Comparison of ENCODE assay signal across 30 mouse cellular contexts in genomic region chr11:50942386-50942785, GRCm38 (mm10). TPM values are rescaled to one million over a fixed set of nuclear protein-coding genes. Genes with fewer than 3 reads are reported as not detected.
DNase-seq lines count a peak whose midpoint lies in the region; ATAC-seq and TF ChIP-seq lines count a peak whose summit lies in the region.
"Had no signal": no experiment of that assay in that cellular context is flagged by ENCODE, and none has a peak within 500 bp of the region (broad histone marks: within the 10 kb centered on the region; RNA-seq: fewer than 3 reads in every experiment).

No protein-coding gene starts in this region.

- peak; percentile 73 for DNase-seq in heart, adult 11 months
- DNase-seq in heart, postnatal 10 days: no peak
- no peak for DNase-seq in kidney, adult 11 months
- no peak for DNase-seq in ES-E14 (ENCODE audit: low read depth, low spot score)
- peak; percentile 16 for DNase-seq in brain, adult 2 months (ENCODE audit: low read depth, low spot score)
- DNase-seq: adrenal gland, adult 8-10 months; adrenal gland, postnatal 25 days; cerebellum, adult 18-20 months; cerebellum, adult 9-10 months; gastrocnemius, postnatal 25 days; heart, adult 2 months had no signal

- peak overlapping the region; percentile 24 for H3K4me2 ChIP-seq in kidney, embryonic 16.5 days (replicated peaks; ENCODE audit: low read depth, low read length)
- H3K4me2 ChIP-seq: embryonic facial prominence, embryonic 13.5 days; forebrain, embryonic 12.5 days; forebrain, embryonic 15.5 days; heart, embryonic 13.5 days; hindbrain, embryonic 12.5 days; hindbrain, embryonic 15.5 days had no signal

- H3K4me1 ChIP-seq in kidney, embryonic 16.5 days (ENCODE audit: insufficient read depth, low read length): no peaks in the 10 kb centered on the region
- H3K4me1 ChIP-seq in ES-E14 (ENCODE audit: control insufficient read depth in 2 of 2, insufficient read depth in 2 of 2, low read length in 2 of 2, poor library complexity in 1 of 2): no peaks in the 10 kb centered on the region
- H3K4me1 ChIP-seq: embryonic facial prominence, embryonic 13.5 days; forebrain, embryonic 12.5 days; forebrain, embryonic 15.5 days; heart, embryonic 10.5 days; heart, embryonic 13.5 days; hindbrain, embryonic 12.5 days; hindbrain, embryonic 15.5 days had no signal

- no peaks in the 10 kb centered on the region for H3K9me3 ChIP-seq in kidney, embryonic 16.5 days (ENCODE audit: low read length)
- H3K9me3 ChIP-seq in ES-E14 (ENCODE audit: control insufficient read depth, insufficient read depth, low read depth, low read length): no peaks in the 10 kb centered on the region
- H3K9me3 ChIP-seq: embryonic facial prominence, embryonic 13.5 days; forebrain, embryonic 12.5 days; forebrain, embryonic 15.5 days; heart, embryonic 10.5 days; heart, embryonic 13.5 days; hindbrain, embryonic 12.5 days; hindbrain, embryonic 15.5 days had no signal

- no peak overlapping the region for H3K4me3 ChIP-seq in kidney, embryonic 16.5 days (ENCODE audit: low read length)
- no peak overlapping the region for H3K4me3 ChIP-seq in ES-E14 (ENCODE audit: insufficient read depth in 1 of 2, low read depth in 1 of 2, low read length in 2 of 2, poor library complexity in 1 of 2, severe bottlenecking in 1 of 2)
- H3K4me3 ChIP-seq: embryonic facial prominence, embryonic 13.5 days; erythroblast, embryonic 14.5 days; forebrain, embryonic 12.5 days; forebrain, embryonic 15.5 days; heart, adult 2 months; heart, embryonic 10.5 days; heart, embryonic 13.5 days; hindbrain, embryonic 12.5 days; hindbrain, embryonic 15.5 days had no signal

- H3K36me3 ChIP-seq in kidney, embryonic 16.5 days (ENCODE audit: insufficient read depth, low read length): no peaks in the 10 kb centered on the region
- H3K36me3 ChIP-seq in ES-E14 (ENCODE audit: control insufficient read depth, insufficient read depth, low read length, poor library complexity, severe bottlenecking): no peaks in the 10 kb centered on the region
- H3K36me3 ChIP-seq: embryonic facial prominence, embryonic 13.5 days; forebrain, embryonic 12.5 days; forebrain, embryonic 15.5 days; heart, embryonic 10.5 days; heart, embryonic 13.5 days; hindbrain, embryonic 12.5 days; hindbrain, embryonic 15.5 days had no signal

- peaks cover 3% of the 10 kb centered on the region; the same call in 1 of the 2 replicates for H3K27me3 ChIP-seq in kidney, embryonic 16.5 days (ENCODE audit: insufficient read depth, low read length)
- H3K27me3 ChIP-seq: embryonic facial prominence, embryonic 13.5 days; forebrain, embryonic 12.5 days; forebrain, embryonic 15.5 days; hindbrain, embryonic 12.5 days; hindbrain, embryonic 15.5 days had no signal

- no peak overlapping the region for H3K9ac ChIP-seq in kidney, embryonic 16.5 days (replicated peaks; ENCODE audit: low read length)
- 0 out of 2 replicates have a peak overlapping the region, but pooled peaks have one; percentile 3 for H3K9ac ChIP-seq in ES-E14 (ENCODE audit: insufficient read depth, low read depth, low read length, poor library complexity, severe bottlenecking)
- H3K9ac ChIP-seq: embryonic facial prominence, embryonic 13.5 days; forebrain, embryonic 12.5 days; forebrain, embryonic 15.5 days; heart, embryonic 13.5 days; hindbrain, embryonic 12.5 days; hindbrain, embryonic 15.5 days had no signal

- intact Hi-C loops in heart, postnatal 10 days (cut with DNase I): loop anchor here (5.0 kb wide), 1 partner anchor 320 kb away; the partner anchor contains the start of genes BC049762 and Clk4

- ATAC-seq in kidney, embryonic 16.5 days (ENCODE audit: low FRiP score, low TSS enrichment): no peak
- ATAC-seq: activated CD4-positive, CD25-positive, alpha-beta regulatory T cell, adult 4 months; CD4-positive, CD25-positive, alpha-beta regulatory T cell, adult 4 months; forebrain, embryonic 15.5 days had no signal

- 47% methylated on average over 12 of the region's 12 CpGs for WGBS in kidney, embryonic 16.5 days

- in situ Hi-C loops in ES-E14 (cut with MboI; ENCODE audit: low sequenced_read_pairs in 2 of 2, unreplicated experiment in 2 of 2): loop anchor here in 1 of 2 experiments (5.0 kb wide), 1 partner anchor 110 kb away; no protein-coding TSS in a partner anchor

- no peak overlapping the region for H3K27ac ChIP-seq in kidney, embryonic 16.5 days (ENCODE audit: low read length)
- no peak overlapping the region for H3K27ac ChIP-seq in ES-E14 (ENCODE audit: insufficient read depth, low read depth, low read length, poor library complexity, severe bottlenecking)
- H3K27ac ChIP-seq: embryonic facial prominence, embryonic 13.5 days; forebrain, embryonic 12.5 days; forebrain, embryonic 15.5 days; heart, adult 2 months; heart, embryonic 10.5 days; heart, embryonic 13.5 days; hindbrain, embryonic 12.5 days; hindbrain, embryonic 15.5 days had no signal

TF ChIP-seq in ES-E14, 5 proteins besides CTCF, POLR2A, EP300 and RAD21:
- TF ChIP-seq ZC3H11A (IDR thresholded peaks at IDR 0.05; ENCODE audit: borderline replicate concordance, low read depth, low read length) (no peak), MAFK (IDR thresholded peaks at IDR 0.05; ENCODE audit: insufficient read depth, low read depth, low read length) (no peak), CHD2 (IDR thresholded peaks at IDR 0.05; ENCODE audit: low read depth, low read length) (no peak), HCFC1 (IDR thresholded peaks at IDR 0.05; ENCODE audit: borderline replicate concordance, insufficient read depth, low read length) (no peak), ZNF384 (IDR thresholded peaks at IDR 0.05; ENCODE audit: low read depth, low read length) (no peak)

RNA-seq across cellular contexts. Expression of gene 4933414I15Rik, which starts 1.2 kb away (rescaled TPM):
- not detected for total RNA-seq in heart, postnatal 10 days (2021)
- polyA plus RNA-seq in kidney, embryonic 16.5 days (2015; fragmentation: Nextera tagmentation; extraction: Ambion mirVana): not detected in 2 replicates
- total RNA-seq in ES-E14 (2012; rRNA removed): not detected in 2 replicates
- total RNA-seq: adrenal gland, adult 8-10 months; adrenal gland, postnatal 25 days; common myeloid progenitor, adult 5-6 weeks; gastrocnemius, adult 8-10 months; gastrocnemius, postnatal 25 days; heart, adult 2 months; heart, postnatal 25 days; hematopoietic stem cell, adult 5-6 weeks had no signal
- polyA plus RNA-seq: activated CD4-positive, CD25-positive, alpha-beta regulatory T cell, adult 4 months; C2C12; CD4-positive, CD25-positive, alpha-beta regulatory T cell, adult 4 months; embryonic facial prominence, embryonic 13.5 days; erythroblast, embryonic 14.5 days; forebrain, embryonic 12.5 days; forebrain, embryonic 15.5 days; heart, adult 2 months; heart, embryonic 10.5 days; heart, embryonic 13.5 days; heart, embryonic 16.5 days; hindbrain, embryonic 12.5 days; hindbrain, embryonic 15.5 days; intestine, embryonic 14.5 days had no signal

RNA-seq across cellular contexts. Expression of gene Zfp354b, which starts 11.0 kb away (rescaled TPM):
- 1 to 10 TPM; 1.1 to 1.3 TPM for total RNA-seq in heart, postnatal 10 days (2021)
- 1.7 and 1.9 TPM in 2 replicates for polyA plus RNA-seq in kidney, embryonic 16.5 days (2015; fragmentation: Nextera tagmentation; extraction: Ambion mirVana)
- total RNA-seq in ES-E14 (2012; rRNA removed): 0.63 and 1.0 TPM in 2 replicates
- polyA plus RNA-seq: activated CD4-positive, CD25-positive, alpha-beta regulatory T cell, adult 4 months; CD4-positive, CD25-positive, alpha-beta regulatory T cell, adult 4 months; erythroblast, embryonic 14.5 days had no signal

RNA-seq across cellular contexts. Expression of gene Prop1, which starts 11.2 kb away (rescaled TPM):
- not detected for total RNA-seq in heart, postnatal 10 days (2021)
- not detected in 2 replicates for polyA plus RNA-seq in kidney, embryonic 16.5 days (2015; fragmentation: Nextera tagmentation; extraction: Ambion mirVana)
- not detected in 2 replicates for total RNA-seq in ES-E14 (2012; rRNA removed)
- total RNA-seq: adrenal gland, adult 8-10 months; adrenal gland, postnatal 25 days; common myeloid progenitor, adult 5-6 weeks; gastrocnemius, adult 8-10 months; gastrocnemius, postnatal 25 days; heart, adult 2 months; heart, postnatal 25 days; hematopoietic stem cell, adult 5-6 weeks had no signal
- polyA plus RNA-seq: activated CD4-positive, CD25-positive, alpha-beta regulatory T cell, adult 4 months; C2C12; CD4-positive, CD25-positive, alpha-beta regulatory T cell, adult 4 months; embryonic facial prominence, embryonic 13.5 days; erythroblast, embryonic 14.5 days; forebrain, embryonic 12.5 days; forebrain, embryonic 15.5 days; gonadal fat pad, adult 2 months; heart, adult 2 months; heart, embryonic 10.5 days; heart, embryonic 13.5 days; heart, embryonic 16.5 days; hindbrain, embryonic 12.5 days; hindbrain, embryonic 15.5 days; intestine, embryonic 14.5 days had no signal

RNA-seq across cellular contexts. Expression of gene Olfr1378, which starts 23.9 kb away (rescaled TPM):
- total RNA-seq in heart, postnatal 10 days (2021): not detected
- polyA plus RNA-seq in kidney, embryonic 16.5 days (2015; fragmentation: Nextera tagmentation; extraction: Ambion mirVana): not detected in 2 replicates
- not detected in 2 replicates for total RNA-seq in ES-E14 (2012; rRNA removed)
- total RNA-seq: adrenal gland, adult 8-10 months; adrenal gland, postnatal 25 days; common myeloid progenitor, adult 5-6 weeks; gastrocnemius, adult 8-10 months; gastrocnemius, postnatal 25 days; heart, adult 2 months; heart, postnatal 25 days; hematopoietic stem cell, adult 5-6 weeks had no signal
- polyA plus RNA-seq: activated CD4-positive, CD25-positive, alpha-beta regulatory T cell, adult 4 months; C2C12; CD4-positive, CD25-positive, alpha-beta regulatory T cell, adult 4 months; embryonic facial prominence, embryonic 13.5 days; forebrain, embryonic 12.5 days; forebrain, embryonic 15.5 days; gonadal fat pad, adult 2 months; heart, adult 2 months; heart, embryonic 10.5 days; heart, embryonic 13.5 days; heart, embryonic 16.5 days; hindbrain, embryonic 12.5 days; hindbrain, embryonic 15.5 days; intestine, embryonic 14.5 days had no signal

RNA-seq across cellular contexts. Expression of gene Zfp2, which starts 26.4 kb away (rescaled TPM):
- 1 to 10 TPM; 3.1 to 4.6 TPM for total RNA-seq in heart, postnatal 10 days (2021)
- 15.4 and 18.2 TPM in 2 replicates for polyA plus RNA-seq in kidney, embryonic 16.5 days (2015; fragmentation: Nextera tagmentation; extraction: Ambion mirVana)
- 6.1 and 6.3 TPM in 2 replicates for total RNA-seq in ES-E14 (2012; rRNA removed)
- polyA plus RNA-seq: activated CD4-positive, CD25-positive, alpha-beta regulatory T cell, adult 4 months; erythroblast, embryonic 14.5 days had no signal

Comparison
In these comparisons a context has a peak if more than half of its experiments do, and no peak if none do; other contexts are left out.
1. DNase-seq: peak in heart, adult 11 months (single experiment) and brain, adult 2 months (single experiment); none in heart, postnatal 10 days (0 of 2), kidney, adult 11 months (single experiment) and ES-E14 (single experiment).